Mouse (Mus musculus): ENCODE results near the gene Lhx5. TPM values are rescaled to one million over a fixed set of nuclear protein-coding genes. Genes with fewer than 3 reads are reported as not detected.
A peak's percentile ranks its signal among the peaks of the same experiment; 100 is the strongest.

Lhx5 gene
- polyA plus RNA-seq, 1 experiment from 2014 or later, result not detected

DNA sequence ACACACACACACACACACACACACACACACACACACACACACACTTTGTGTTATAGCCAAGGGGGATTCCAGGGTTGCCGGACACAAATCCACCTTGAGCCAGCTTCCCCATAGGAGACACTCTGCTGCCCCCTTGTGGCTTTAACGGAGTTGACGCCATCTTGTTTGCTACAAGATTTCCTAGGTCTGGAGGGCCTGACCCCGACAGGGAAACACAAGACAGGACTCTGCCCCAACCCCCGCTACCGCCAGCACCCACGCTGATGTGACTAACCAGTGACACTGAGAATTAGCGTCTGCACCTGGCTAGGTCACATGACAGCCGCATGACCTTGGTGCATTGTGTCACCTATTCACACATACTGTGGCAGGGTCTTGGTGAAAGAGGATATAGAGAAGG is 26.1 kb downstream of the Lhx5 start:
- DNase-seq (ENCODE audit: low spot score), result peak; percentile 84
- peak; percentile 77 for TF ChIP-seq CTCF (IDR thresholded peaks at IDR 0.05; ENCODE audit: low read depth)
- Histone ChIP-seq H3K4me2 (ENCODE audit: low read length) (no peak overlapping the region), H3K27me3 (ENCODE audit: insufficient read depth, low read length) (no peaks in the 10 kb centered on the region), H3K36me3 (ENCODE audit: insufficient read depth, low read length) (no peaks in the 10 kb centered on the region), H3K4me3 (replicated peaks; ENCODE audit: low read depth, low read length) (no peak overlapping the region), H3K9me3 (replicated peaks; ENCODE audit: low read length) (no peaks in the 10 kb centered on the region), H3K4me1 (replicated peaks; ENCODE audit: insufficient read depth, low read length) (no peaks in the 10 kb centered on the region), H3K9ac (ENCODE audit: low read depth, low read length) (no peak overlapping the region), H3K27ac (no peak overlapping the region)
- ATAC-seq (replicated peaks; ENCODE audit: low FRiP score, low read depth), result no peak
- WGBS, result 7% methylated on average over 9 of the region's 9 CpGs

DNA sequence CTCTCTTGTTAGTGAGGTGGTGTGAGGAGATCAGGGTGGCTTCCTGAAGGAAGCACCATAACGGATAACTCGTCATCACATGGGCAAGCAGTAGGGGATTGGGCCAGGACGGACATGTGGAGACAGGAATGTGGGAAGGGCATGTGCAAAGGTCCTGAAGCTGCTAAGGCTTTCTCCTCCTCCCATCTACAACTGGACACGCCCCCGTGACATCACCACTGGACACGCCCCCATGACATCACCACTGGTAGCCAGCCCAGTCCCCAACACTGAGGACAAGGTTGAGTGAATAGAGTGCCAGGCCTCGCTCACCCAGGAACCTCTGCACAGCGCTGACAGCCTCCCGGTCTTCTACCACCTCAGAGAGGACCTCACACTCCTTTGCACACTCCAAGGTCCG is 27.6 kb downstream of the Lhx5 start:
- ATAC-seq (replicated peaks; ENCODE audit: low FRiP score, low read depth), result peak; percentile 50; the same call in 1 of the 2 replicates

DNA sequence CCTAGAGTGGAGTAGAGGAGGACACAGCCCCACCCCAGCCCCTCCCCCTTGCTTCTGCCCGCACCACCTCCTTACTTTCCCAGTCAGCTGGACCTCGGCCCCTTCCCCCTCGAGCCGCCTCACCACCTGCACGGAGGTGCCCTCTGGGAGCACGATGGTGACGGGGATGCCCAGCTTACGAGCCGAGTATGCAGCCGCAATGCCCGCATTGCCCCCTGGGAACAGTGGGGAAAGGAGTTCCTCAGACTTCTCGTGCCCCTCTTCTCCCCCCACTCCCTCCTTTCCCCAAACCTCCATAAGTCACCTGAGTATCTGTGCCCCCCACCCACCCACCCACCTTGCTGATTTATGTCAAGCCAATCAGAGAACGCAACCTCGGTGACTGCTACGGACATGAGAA is 30.4 kb downstream of the Lhx5 start:
- TF ChIP-seq CTCF (IDR thresholded peaks at IDR 0.05; ENCODE audit: low read depth), result no peak
- H3K9me3 ChIP-seq (replicated peaks; ENCODE audit: low read length), result no peaks in the 10 kb centered on the region
- DNase-seq (ENCODE audit: low spot score) (no peak), ATAC-seq (replicated peaks; ENCODE audit: low FRiP score, low read depth) (no peak)
- H3K4me2 ChIP-seq (ENCODE audit: low read length), result no peak overlapping the region
- H3K4me3 ChIP-seq (replicated peaks; ENCODE audit: low read depth, low read length), result no peak overlapping the region
- H3K4me1 ChIP-seq (replicated peaks; ENCODE audit: insufficient read depth, low read length), result no peaks in the 10 kb centered on the region
- 68% methylated on average over 14 of the region's 15 CpGs for WGBS
- no peaks in the 10 kb centered on the region for H3K27me3 ChIP-seq (ENCODE audit: insufficient read depth, low read length)
- H3K9ac ChIP-seq (ENCODE audit: low read depth, low read length), result no peak overlapping the region
- H3K27ac ChIP-seq, result no peak overlapping the region
- H3K36me3 ChIP-seq (ENCODE audit: insufficient read depth, low read length), result no peaks in the 10 kb centered on the region

More for the DNA sequence above, 27.6 kb downstream of the Lhx5 start:
- Histone ChIP-seq H3K9ac (ENCODE audit: low read depth, low read length) (no peak overlapping the region), H3K4me1 (replicated peaks; ENCODE audit: insufficient read depth, low read length) (no peaks in the 10 kb centered on the region), H3K27me3 (ENCODE audit: insufficient read depth, low read length) (no peaks in the 10 kb centered on the region), H3K4me3 (replicated peaks; ENCODE audit: low read depth, low read length) (no peak overlapping the region), H3K36me3 (ENCODE audit: insufficient read depth, low read length) (no peaks in the 10 kb centered on the region), H3K4me2 (ENCODE audit: low read length) (no peak overlapping the region), H3K9me3 (replicated peaks; ENCODE audit: low read length) (no peaks in the 10 kb centered on the region), H3K27ac (no peak overlapping the region)
- no peak for DNase-seq (ENCODE audit: low spot score)
- TF ChIP-seq CTCF (IDR thresholded peaks at IDR 0.05; ENCODE audit: low read depth), result no peak
- 79% methylated on average over 10 of the region's 10 CpGs for WGBS

DNA sequence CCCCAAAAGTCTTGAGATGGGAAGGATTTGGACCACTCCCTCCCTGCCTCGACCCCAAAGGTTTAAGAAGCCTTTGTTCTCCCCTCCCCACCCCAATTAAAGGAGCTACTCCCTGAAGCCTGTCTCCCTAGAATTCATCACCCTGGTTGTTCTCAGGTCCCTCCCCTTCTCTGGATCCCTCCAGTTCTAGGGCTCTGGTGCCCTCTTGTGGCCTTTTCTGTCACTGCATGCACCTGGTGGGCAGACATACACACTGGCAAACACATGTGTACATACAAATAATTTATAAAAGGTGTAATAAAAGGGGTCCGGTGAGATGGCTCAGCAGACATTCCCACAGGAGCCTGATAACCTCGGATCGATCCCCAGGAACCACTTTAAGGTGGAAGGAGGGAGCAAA is 32.8 kb downstream of the Lhx5 start:
- WGBS, result 78% methylated on average over 4 of the region's 4 CpGs
- TF ChIP-seq CTCF (IDR thresholded peaks at IDR 0.05; ENCODE audit: low read depth), result peak; percentile 55

DNA sequence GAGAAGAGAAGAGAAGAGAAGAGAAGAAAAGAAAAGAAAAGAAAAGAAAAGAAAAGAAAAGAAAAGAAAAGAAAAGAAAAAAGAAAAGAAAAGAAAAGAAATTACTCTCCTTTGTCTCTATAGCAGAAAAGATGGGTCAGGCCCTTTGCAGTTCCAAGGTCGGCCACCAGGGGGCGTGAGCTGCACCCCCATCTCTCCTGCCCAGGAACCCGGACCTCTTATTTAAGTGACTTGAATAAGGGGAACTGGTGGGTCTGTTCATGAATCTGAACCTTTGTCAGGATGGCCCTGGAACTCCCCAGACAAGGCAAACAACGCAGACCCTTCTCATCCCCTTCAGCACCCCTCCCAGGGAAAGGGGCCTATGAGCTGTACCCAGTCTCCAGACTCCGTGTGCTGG is 33.6 kb downstream of the Lhx5 start:
- Histone ChIP-seq H3K27ac (no peak overlapping the region), H3K4me1 (replicated peaks; ENCODE audit: insufficient read depth, low read length) (no peaks in the 10 kb centered on the region), H3K4me3 (replicated peaks; ENCODE audit: low read depth, low read length) (no peak overlapping the region), H3K36me3 (ENCODE audit: insufficient read depth, low read length) (no peaks in the 10 kb centered on the region), H3K4me2 (ENCODE audit: low read length) (no peak overlapping the region), H3K27me3 (ENCODE audit: insufficient read depth, low read length) (no peaks in the 10 kb centered on the region), H3K9ac (ENCODE audit: low read depth, low read length) (no peak overlapping the region), H3K9me3 (replicated peaks; ENCODE audit: low read length) (no peaks in the 10 kb centered on the region)
- no peak for DNase-seq (ENCODE audit: low spot score)
- 42% methylated on average over 5 of the region's 5 CpGs for WGBS
- ATAC-seq (replicated peaks; ENCODE audit: low FRiP score, low read depth), result no peak
- peak; percentile 58 for TF ChIP-seq CTCF (IDR thresholded peaks at IDR 0.05; ENCODE audit: low read depth)

More for the DNA sequence above, 32.8 kb downstream of the Lhx5 start:
- no peak overlapping the region for H3K4me2 ChIP-seq (ENCODE audit: low read length)
- no peaks in the 10 kb centered on the region for H3K4me1 ChIP-seq (replicated peaks; ENCODE audit: insufficient read depth, low read length)
- H3K36me3 ChIP-seq (ENCODE audit: insufficient read depth, low read length), result no peaks in the 10 kb centered on the region
- no peaks in the 10 kb centered on the region for H3K27me3 ChIP-seq (ENCODE audit: insufficient read depth, low read length)
- ATAC-seq (replicated peaks; ENCODE audit: low FRiP score, low read depth) (no peak), DNase-seq (ENCODE audit: low spot score) (no peak)
- H3K27ac ChIP-seq, result no peak overlapping the region
- no peaks in the 10 kb centered on the region for H3K9me3 ChIP-seq (replicated peaks; ENCODE audit: low read length)
- H3K4me3 ChIP-seq (replicated peaks; ENCODE audit: low read depth, low read length), result no peak overlapping the region
- H3K9ac ChIP-seq (ENCODE audit: low read depth, low read length), result no peak overlapping the region

DNA sequence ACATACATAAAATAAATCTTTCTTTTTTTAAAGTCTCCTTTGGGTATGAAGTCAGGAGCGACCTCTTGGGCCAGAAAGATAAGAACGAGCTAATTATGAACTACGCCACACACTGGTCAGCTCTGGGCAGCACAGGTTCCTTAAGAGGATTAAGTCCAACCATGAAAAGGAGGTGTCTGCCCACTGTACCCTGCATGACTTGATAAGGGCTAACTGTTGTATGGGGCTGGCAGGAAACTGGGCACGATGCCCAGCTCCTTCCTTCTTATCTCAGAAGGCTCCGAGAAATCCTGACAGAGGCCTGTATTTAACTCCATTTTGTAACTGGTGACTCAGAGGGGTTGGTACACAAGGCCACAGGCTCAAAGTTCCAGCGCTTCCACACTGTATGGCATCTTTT is 34.4 kb downstream of the Lhx5 start:
- ATAC-seq (replicated peaks; ENCODE audit: low FRiP score, low read depth) (no peak), DNase-seq (ENCODE audit: low spot score) (no peak)
- H3K4me3 ChIP-seq (replicated peaks; ENCODE audit: low read depth, low read length), result no peak overlapping the region
- no peaks in the 10 kb centered on the region for H3K36me3 ChIP-seq (ENCODE audit: insufficient read depth, low read length)
- WGBS, result 74% methylated on average over 6 of the region's 6 CpGs
- H3K9ac ChIP-seq (ENCODE audit: low read depth, low read length), result no peak overlapping the region
- no peaks in the 10 kb centered on the region for H3K4me1 ChIP-seq (replicated peaks; ENCODE audit: insufficient read depth, low read length)
- no peak overlapping the region for H3K4me2 ChIP-seq (ENCODE audit: low read length)
- H3K9me3 ChIP-seq (replicated peaks; ENCODE audit: low read length), result no peaks in the 10 kb centered on the region
- no peak for TF ChIP-seq CTCF (IDR thresholded peaks at IDR 0.05; ENCODE audit: low read depth)
- no peaks in the 10 kb centered on the region for H3K27me3 ChIP-seq (ENCODE audit: insufficient read depth, low read length)
- no peak overlapping the region for H3K27ac ChIP-seq

DNA sequence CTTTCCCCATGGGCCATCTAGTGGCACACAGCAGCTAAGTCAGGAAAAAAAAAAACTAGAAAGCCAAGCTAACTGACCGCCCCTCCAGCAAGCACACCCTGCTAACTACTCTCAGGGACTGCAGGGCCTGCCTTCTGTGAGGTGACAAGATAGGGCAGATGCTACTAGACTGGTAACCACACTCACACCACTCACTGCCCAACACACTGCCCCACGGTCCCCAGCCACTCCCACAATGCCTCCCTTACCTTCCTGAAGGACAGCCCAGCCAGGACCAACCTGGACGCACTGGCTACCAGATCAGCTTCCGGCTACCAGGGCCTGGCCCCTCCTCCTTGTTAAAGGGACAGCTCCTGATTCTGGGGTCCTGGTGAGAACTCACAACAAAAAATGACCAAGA is 35.5 kb downstream of the Lhx5 start:
- Histone ChIP-seq H3K4me3 (replicated peaks; ENCODE audit: low read depth, low read length) (0 out of 2 replicates have a peak overlapping the region, but pooled peaks have one; percentile 10), H3K27me3 (ENCODE audit: insufficient read depth, low read length) (no peaks in the 10 kb centered on the region), H3K4me2 (ENCODE audit: low read length) (peak overlapping the region; percentile 47), H3K27ac (no peak overlapping the region), H3K9ac (ENCODE audit: low read depth, low read length) (0 out of 2 replicates have a peak overlapping the region, but pooled peaks have one; percentile 9), H3K9me3 (replicated peaks; ENCODE audit: low read length) (no peaks in the 10 kb centered on the region), H3K4me1 (replicated peaks; ENCODE audit: insufficient read depth, low read length) (no peaks in the 10 kb centered on the region), H3K36me3 (ENCODE audit: insufficient read depth, low read length) (no peaks in the 10 kb centered on the region)
- TF ChIP-seq CTCF (IDR thresholded peaks at IDR 0.05; ENCODE audit: low read depth), result peak; percentile 41; the same call in 1 of the 2 replicates
- ATAC-seq (replicated peaks; ENCODE audit: low FRiP score, low read depth) (peak; percentile 79; the same call in 1 of the 2 replicates), DNase-seq (ENCODE audit: low spot score) (peak; percentile 59)
- 5% methylated on average over 4 of the region's 4 CpGs for WGBS

Measured in kidney, postnatal 0 days (tissue).